Mouse (Mus musculus) lung, adult 2 months (tissue): ENCODE measurements around the gene Rnf220.

Experiments used
- CTCF ChIP-seq: fragments of 200-500 bp; IDR thresholded peaks from 2 replicates; pipeline ENCODE4 v1.5.1; 2011; ENCODE audit warnings: mild to moderate bottlenecking, low read length, control low read depth; ENCODE audit not compliant: insufficient read depth
- POLR2A ChIP-seq: fragments of 200-500 bp; IDR thresholded peaks from 2 replicates; pipeline ENCODE4 v1.6.1; 2011; ENCODE audit warnings: low read depth, mild to moderate bottlenecking, control low read depth, low read length, borderline replicate concordance; ENCODE audit errors: extremely low read depth

- TF ChIP-seq CTCF = no peak
- TF ChIP-seq POLR2A = no peak
Measured at GRCm38 (mm10) chr4:117362085-117362484, 134.8 kb downstream of the Rnf220 start.
